Mouse (Mus musculus): ENCODE data around the gene Cox17. TPM values are rescaled to one million over a fixed set of nuclear protein-coding genes. Genes with fewer than 3 reads are reported as not detected.
"Not testable (repeated sequence)": the region's sequence is repeated elsewhere in the genome, so short reads cannot be mapped to it uniquely, and the experiment has no call there.

Gene Cox17
- polyA plus RNA-seq, 1 experiment from 2014 or later, result 97.1 TPM

GRCm38 (mm10) chr16:38319087-38319486 is 27.7 kb upstream of the Cox17 start:
- 89% methylated on average over 4 of the region's 4 CpGs for WGBS
- Histone ChIP-seq H3K4me3 (replicated peaks; ENCODE audit: low read length) (no peak overlapping the region), H3K4me2 (replicated peaks) (no peak overlapping the region), H3K9ac (no peak overlapping the region), H3K9me3 (ENCODE audit: control insufficient read depth, low read length) (no peaks in the 10 kb centered on the region), H3K4me1 (replicated peaks; ENCODE audit: control insufficient read depth, insufficient read depth, low read length) (no peaks in the 10 kb centered on the region), H3K36me3 (replicated peaks; ENCODE audit: control insufficient read depth, insufficient read depth) (no peaks in the 10 kb centered on the region), H3K27ac (no peak overlapping the region), H3K27me3 (ENCODE audit: control insufficient read depth, insufficient read depth, low read length) (no peaks in the 10 kb centered on the region)
- DNase-seq (ENCODE audit: low spot score) (no peak), ATAC-seq (ENCODE audit: low FRiP score) (no peak)

- H3K9ac ChIP-seq, result peak overlapping the region; percentile 45; the same call in 1 of the 2 replicates
Observed at GRCm38 (mm10) chr16:38321452-38321935, 25.3 kb upstream of the Cox17 start.

GRCm38 (mm10) chr16:38324311-38324710 is 22.5 kb upstream of the Cox17 start:
- Histone ChIP-seq H3K27me3 (ENCODE audit: control insufficient read depth, insufficient read depth, low read length) (no peaks in the 10 kb centered on the region), H3K4me1 (replicated peaks; ENCODE audit: control insufficient read depth, insufficient read depth, low read length) (no peaks in the 10 kb centered on the region), H3K27ac (no peak overlapping the region), H3K9ac (no peak overlapping the region), H3K4me2 (replicated peaks) (no peak overlapping the region), H3K9me3 (ENCODE audit: control insufficient read depth, low read length) (no peaks in the 10 kb centered on the region), H3K36me3 (replicated peaks; ENCODE audit: control insufficient read depth, insufficient read depth) (no peaks in the 10 kb centered on the region), H3K4me3 (replicated peaks; ENCODE audit: low read length) (no peak overlapping the region)
- WGBS, result 93% methylated on average over 15 of the region's 15 CpGs
- DNase-seq (ENCODE audit: low spot score) (no peak), ATAC-seq (ENCODE audit: low FRiP score) (no peak)

More at GRCm38 (mm10) chr16:38321452-38321935, 25.3 kb upstream of the Cox17 start:
- WGBS, result 27% methylated on average over 15 of the region's 17 CpGs
- Histone ChIP-seq H3K9me3 (ENCODE audit: control insufficient read depth, low read length) (no peaks in the 10 kb centered on the region), H3K36me3 (replicated peaks; ENCODE audit: control insufficient read depth, insufficient read depth) (no peaks in the 10 kb centered on the region), H3K4me1 (replicated peaks; ENCODE audit: control insufficient read depth, insufficient read depth, low read length) (no peaks in the 10 kb centered on the region), H3K4me2 (replicated peaks) (peak overlapping the region; percentile 47), H3K4me3 (replicated peaks; ENCODE audit: low read length) (peak overlapping the region; percentile 18; the same call in 1 of the 2 replicates), H3K27me3 (ENCODE audit: control insufficient read depth, insufficient read depth, low read length) (no peaks in the 10 kb centered on the region), H3K27ac (no peak overlapping the region)
- ATAC-seq (ENCODE audit: low FRiP score), result peak; percentile 77
- DNase-seq (ENCODE audit: low spot score), result peak; percentile 82

- Histone ChIP-seq H3K27me3 (ENCODE audit: control insufficient read depth, insufficient read depth, low read length) (no peaks in the 10 kb centered on the region), H3K4me1 (replicated peaks; ENCODE audit: control insufficient read depth, insufficient read depth, low read length) (no peaks in the 10 kb centered on the region), H3K9me3 (ENCODE audit: control insufficient read depth, low read length) (no peaks in the 10 kb centered on the region), H3K9ac (no peak overlapping the region), H3K4me2 (replicated peaks) (no peak overlapping the region), H3K27ac (no peak overlapping the region), H3K4me3 (replicated peaks; ENCODE audit: low read length) (no peak overlapping the region), H3K36me3 (replicated peaks; ENCODE audit: control insufficient read depth, insufficient read depth) (no peaks in the 10 kb centered on the region)
- DNase-seq (ENCODE audit: low spot score), result no peak
- 80% methylated on average over 11 of the region's 11 CpGs for WGBS
- no peak for ATAC-seq (ENCODE audit: low FRiP score)
Observed at GRCm38 (mm10) chr16:38326778-38327397, 19.9 kb upstream of the Cox17 start.

GRCm38 (mm10) chr16:38329340-38329739 is 17.5 kb upstream of the Cox17 start:
- no peak overlapping the region for H3K27ac ChIP-seq
- H3K4me2 ChIP-seq (replicated peaks), result no peak overlapping the region
- H3K4me1 ChIP-seq (replicated peaks; ENCODE audit: control insufficient read depth, insufficient read depth, low read length), result no peaks in the 10 kb centered on the region
- WGBS, result 84% methylated on average over 3 of the region's 3 CpGs
- no peak overlapping the region for H3K4me3 ChIP-seq (replicated peaks; ENCODE audit: low read length)
- H3K9me3 ChIP-seq (ENCODE audit: control insufficient read depth, low read length), result no peaks in the 10 kb centered on the region
- H3K9ac ChIP-seq, result no peak overlapping the region
- DNase-seq (ENCODE audit: low spot score) (no peak), ATAC-seq (ENCODE audit: low FRiP score) (no peak)
- no peaks in the 10 kb centered on the region for H3K36me3 ChIP-seq (replicated peaks; ENCODE audit: control insufficient read depth, insufficient read depth)
- H3K27me3 ChIP-seq (ENCODE audit: control insufficient read depth, insufficient read depth, low read length), result no peaks in the 10 kb centered on the region

- DNase-seq (ENCODE audit: low spot score), result no peak
- Histone ChIP-seq H3K9ac (no peak overlapping the region), H3K4me3 (replicated peaks; ENCODE audit: low read length) (no peak overlapping the region), H3K36me3 (replicated peaks; ENCODE audit: control insufficient read depth, insufficient read depth) (no peaks in the 10 kb centered on the region), H3K27me3 (ENCODE audit: control insufficient read depth, insufficient read depth, low read length) (no peaks in the 10 kb centered on the region), H3K9me3 (ENCODE audit: control insufficient read depth, low read length) (no peaks in the 10 kb centered on the region), H3K4me1 (replicated peaks; ENCODE audit: control insufficient read depth, insufficient read depth, low read length) (no peaks in the 10 kb centered on the region), H3K27ac (no peak overlapping the region), H3K4me2 (replicated peaks) (no peak overlapping the region)
- WGBS, result 55% methylated on average over 6 of the region's 6 CpGs
- ATAC-seq (ENCODE audit: low FRiP score), result no peak
Observed at GRCm38 (mm10) chr16:38334431-38334830, 12.4 kb upstream of the Cox17 start.

GRCm38 (mm10) chr16:38338077-38338476 is 8.7 kb upstream of the Cox17 start:
- not testable (repeated sequence) for H3K4me3 ChIP-seq (replicated peaks; ENCODE audit: low read length); H3K36me3 ChIP-seq (replicated peaks; ENCODE audit: control insufficient read depth, insufficient read depth); H3K27ac ChIP-seq; ATAC-seq (ENCODE audit: low FRiP score); H3K4me1 ChIP-seq (replicated peaks; ENCODE audit: control insufficient read depth, insufficient read depth, low read length); H3K9ac ChIP-seq; H3K9me3 ChIP-seq (ENCODE audit: control insufficient read depth, low read length); DNase-seq (ENCODE audit: low spot score); H3K27me3 ChIP-seq (ENCODE audit: control insufficient read depth, insufficient read depth, low read length); H3K4me2 ChIP-seq (replicated peaks)
- WGBS, result 86% methylated on average over 4 of the region's 4 CpGs

- peak within 1 kb of the TSS; percentile 60 for H3K9ac ChIP-seq
- H3K27ac ChIP-seq, result no peak within 1 kb of the TSS
- H3K36me3 ChIP-seq (replicated peaks; ENCODE audit: control insufficient read depth, insufficient read depth), result no peaks in the 10 kb centered on the region
- peak within 1 kb of the TSS; percentile 35 for H3K4me3 ChIP-seq (replicated peaks; ENCODE audit: low read length)
- peak; percentile 89 for ATAC-seq (ENCODE audit: low FRiP score)
- peak within 1 kb of the TSS; percentile 65 for H3K4me2 ChIP-seq (replicated peaks)
- DNase-seq (ENCODE audit: low spot score), result peak; percentile 72
- 10% methylated on average over 30 of the region's 30 CpGs for WGBS
- H3K27me3 ChIP-seq (ENCODE audit: control insufficient read depth, insufficient read depth, low read length), result no peaks in the 10 kb centered on the region
- H3K9me3 ChIP-seq (ENCODE audit: control insufficient read depth, low read length), result no peaks in the 10 kb centered on the region
- H3K4me1 ChIP-seq (replicated peaks; ENCODE audit: control insufficient read depth, insufficient read depth, low read length), result no peaks in the 10 kb centered on the region; the same call in 1 of the 2 replicates
Observed at GRCm38 (mm10) chr16:38341396-38342324, 5.1 kb upstream of the Cox17 start, which contains the start of gene Maats1. TSS of gene Maats1 (minus strand) at chr16:38342143.
